Mouse (Mus musculus): ENCODE results near the gene Dll3. TPM values are rescaled to one million over a fixed set of nuclear protein-coding genes. Genes with fewer than 3 reads are reported as not detected.

The Dll3 gene
- polyA plus RNA-seq, 1 experiment, result 0.02 TPM

- Histone ChIP-seq H3K79me2 (ENCODE audit: control insufficient read depth, insufficient read depth) (no peaks in the 10 kb centered on the region), H3K36me3 (ENCODE audit: control insufficient read depth, insufficient read depth) (no peaks in the 10 kb centered on the region), H3K4me2 (ENCODE audit: low read depth) (no peak overlapping the region), H3K4me3 (no peak overlapping the region), H3ac (ENCODE audit: control insufficient read depth, insufficient read length) (no peak overlapping the region), H3K27me3 (ENCODE audit: control insufficient read depth, insufficient read depth, insufficient read length) (peaks cover 4% of the 10 kb centered on the region)
- TF ChIP-seq TCF3 (IDR thresholded peaks at IDR 0.05; ENCODE audit: insufficient read length, low read depth), result no peak
- peak; percentile 97 for TF ChIP-seq REST (IDR thresholded peaks at IDR 0.05; ENCODE audit: insufficient read depth, insufficient read length)
- TF ChIP-seq MAX (IDR thresholded peaks at IDR 0.05; ENCODE audit: low read depth), result peak; percentile 68
Observed at GRCm38 (mm10) chr7:28263786-28264185, 38.3 kb downstream of the Dll3 start.

- no peak for TF ChIP-seq TCF3 (IDR thresholded peaks at IDR 0.05; ENCODE audit: insufficient read length, low read depth)
- TF ChIP-seq CEBPB (IDR thresholded peaks at IDR 0.05; ENCODE audit: insufficient read depth, poor library complexity, severe bottlenecking), result no peak
- TF ChIP-seq USF1 (IDR thresholded peaks at IDR 0.05; ENCODE audit: low read depth), result no peak
- TF ChIP-seq REST (IDR thresholded peaks at IDR 0.05; ENCODE audit: insufficient read depth, insufficient read length), result no peak
- TF ChIP-seq POLR2AphosphoS2 (IDR thresholded peaks at IDR 0.05; ENCODE audit: insufficient read length, low read depth), result no peak
- TF ChIP-seq SRF (IDR thresholded peaks at IDR 0.05; ENCODE audit: control insufficient read depth, insufficient read length, low read depth), result no peak
- no peak for TF ChIP-seq TCF12 (IDR thresholded peaks at IDR 0.05; ENCODE audit: insufficient read depth, poor library complexity, severe bottlenecking)
- TF ChIP-seq POLR2A (IDR thresholded peaks at IDR 0.05; ENCODE audit: insufficient read length, low read depth), result no peak
- no peak for TF ChIP-seq E2F4 (IDR thresholded peaks at IDR 0.05; ENCODE audit: insufficient read depth)
- no peak for TF ChIP-seq MYOG (IDR thresholded peaks at IDR 0.05; ENCODE audit: control insufficient read depth in 1 of 3, insufficient read depth in 1 of 3, insufficient read length in 2 of 3, low read depth in 2 of 3)
Observed at GRCm38 (mm10) chr7:28262861-28263260, 39.2 kb downstream of the Dll3 start.

GRCm38 (mm10) chr7:28255476-28255875 is 46.6 kb downstream of the Dll3 start:
- TF ChIP-seq POLR2A (IDR thresholded peaks at IDR 0.05; ENCODE audit: insufficient read length, low read depth), result no peak
- no peak for TF ChIP-seq TCF12 (IDR thresholded peaks at IDR 0.05; ENCODE audit: insufficient read depth, poor library complexity, severe bottlenecking)
- TF ChIP-seq TCF3 (IDR thresholded peaks at IDR 0.05; ENCODE audit: insufficient read length, low read depth), result no peak
- TF ChIP-seq REST (IDR thresholded peaks at IDR 0.05; ENCODE audit: insufficient read depth, insufficient read length), result no peak
- no peak for TF ChIP-seq MYOD1 (IDR thresholded peaks at IDR 0.05; ENCODE audit: control insufficient read depth in 1 of 3, insufficient read length in 2 of 3, low read depth in 2 of 3)
- TF ChIP-seq CEBPB (IDR thresholded peaks at IDR 0.05; ENCODE audit: insufficient read depth, poor library complexity, severe bottlenecking), result no peak
- no peak for TF ChIP-seq MAX (IDR thresholded peaks at IDR 0.05; ENCODE audit: low read depth)
- no peak for TF ChIP-seq USF1 (IDR thresholded peaks at IDR 0.05; ENCODE audit: low read depth)
- TF ChIP-seq SRF (IDR thresholded peaks at IDR 0.05; ENCODE audit: control insufficient read depth, insufficient read length, low read depth), result no peak
- Histone ChIP-seq H3K4me3 (no peak overlapping the region), H3ac (ENCODE audit: control insufficient read depth, insufficient read length) (no peak overlapping the region), H3K27me3 (ENCODE audit: control insufficient read depth, insufficient read depth, insufficient read length) (no peaks in the 10 kb centered on the region), H3K36me3 (ENCODE audit: control insufficient read depth, insufficient read depth) (no peaks in the 10 kb centered on the region), H3K79me2 (ENCODE audit: control insufficient read depth, insufficient read depth) (no peaks in the 10 kb centered on the region), H3K4me2 (ENCODE audit: low read depth) (no peak overlapping the region)

More at GRCm38 (mm10) chr7:28262861-28263260, 39.2 kb downstream of the Dll3 start:
- no peaks in the 10 kb centered on the region for H3K79me2 ChIP-seq (ENCODE audit: control insufficient read depth, insufficient read depth)
- H3K4me2 ChIP-seq (ENCODE audit: low read depth), result no peak overlapping the region
- no peak overlapping the region for H3ac ChIP-seq (ENCODE audit: control insufficient read depth, insufficient read length)
- no peak overlapping the region for H3K4me3 ChIP-seq
- no peaks in the 10 kb centered on the region for H3K36me3 ChIP-seq (ENCODE audit: control insufficient read depth, insufficient read depth)
- H3K27me3 ChIP-seq (ENCODE audit: control insufficient read depth, insufficient read depth, insufficient read length), result peaks cover 3% of the 10 kb centered on the region

DNA sequence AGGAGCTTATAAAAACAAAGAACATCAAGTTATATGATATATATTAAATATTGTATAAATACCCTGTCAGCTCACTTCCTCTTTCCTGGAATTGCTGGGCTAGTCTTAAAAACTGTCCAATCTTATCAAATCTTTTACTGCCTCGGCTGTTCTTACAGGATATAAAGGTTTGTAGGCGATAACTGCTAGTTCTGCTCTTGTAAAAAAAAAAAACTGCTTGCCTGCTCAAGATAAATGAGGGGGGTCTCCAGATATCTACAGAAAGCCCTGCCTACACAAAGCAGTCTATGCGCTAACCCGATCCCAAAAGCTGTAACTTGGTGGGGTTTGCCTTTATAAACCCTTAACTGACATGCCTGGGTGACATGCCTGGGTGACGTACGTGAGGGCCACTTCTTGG is 47.4 kb downstream of the Dll3 start:
- no peaks in the 10 kb centered on the region for H3K79me2 ChIP-seq (ENCODE audit: control insufficient read depth, insufficient read depth)
- TF ChIP-seq TCF12 (IDR thresholded peaks at IDR 0.05; ENCODE audit: insufficient read depth, poor library complexity, severe bottlenecking), result no peak
- TF ChIP-seq E2F4 (IDR thresholded peaks at IDR 0.05; ENCODE audit: insufficient read depth), result no peak
- no peak for TF ChIP-seq USF1 (IDR thresholded peaks at IDR 0.05; ENCODE audit: low read depth)
- TF ChIP-seq SRF (IDR thresholded peaks at IDR 0.05; ENCODE audit: control insufficient read depth, insufficient read length, low read depth), result no peak
- TF ChIP-seq POLR2A (IDR thresholded peaks at IDR 0.05; ENCODE audit: insufficient read length, low read depth), result no peak
- no peak for TF ChIP-seq MYOD1 (IDR thresholded peaks at IDR 0.05; ENCODE audit: control insufficient read depth in 1 of 3, insufficient read length in 2 of 3, low read depth in 2 of 3)
- no peak for TF ChIP-seq TCF3 (IDR thresholded peaks at IDR 0.05; ENCODE audit: insufficient read length, low read depth)
- TF ChIP-seq REST (IDR thresholded peaks at IDR 0.05; ENCODE audit: insufficient read depth, insufficient read length), result no peak
- no peak for TF ChIP-seq MYOG (IDR thresholded peaks at IDR 0.05; ENCODE audit: control insufficient read depth in 1 of 3, insufficient read depth in 1 of 3, insufficient read length in 2 of 3, low read depth in 2 of 3)
- no peak for TF ChIP-seq CEBPB (IDR thresholded peaks at IDR 0.05; ENCODE audit: insufficient read depth, poor library complexity, severe bottlenecking)
- TF ChIP-seq MAX (IDR thresholded peaks at IDR 0.05; ENCODE audit: low read depth), result no peak
- no peak for TF ChIP-seq POLR2AphosphoS2 (IDR thresholded peaks at IDR 0.05; ENCODE audit: insufficient read length, low read depth)
- H3K4me3 ChIP-seq, result no peak overlapping the region
- no peak overlapping the region for H3K4me2 ChIP-seq (ENCODE audit: low read depth)
- no peak overlapping the region for H3ac ChIP-seq (ENCODE audit: control insufficient read depth, insufficient read length)
- no peaks in the 10 kb centered on the region for H3K27me3 ChIP-seq (ENCODE audit: control insufficient read depth, insufficient read depth, insufficient read length)
- no peaks in the 10 kb centered on the region for H3K36me3 ChIP-seq (ENCODE audit: control insufficient read depth, insufficient read depth)

GRCm38 (mm10) chr7:28251976-28252375 is 50.1 kb downstream of the Dll3 start:
- Histone ChIP-seq H3K27me3 (ENCODE audit: control insufficient read depth, insufficient read depth, insufficient read length) (no peaks in the 10 kb centered on the region), H3K79me2 (ENCODE audit: control insufficient read depth, insufficient read depth) (no peaks in the 10 kb centered on the region), H3K4me2 (ENCODE audit: low read depth) (no peak overlapping the region)

More at GRCm38 (mm10) chr7:28251976-28252375, 50.1 kb downstream of the Dll3 start:
- H3ac ChIP-seq (ENCODE audit: control insufficient read depth, insufficient read length), result no peak overlapping the region
- TF ChIP-seq CEBPB (IDR thresholded peaks at IDR 0.05; ENCODE audit: insufficient read depth, poor library complexity, severe bottlenecking), result no peak
- TF ChIP-seq USF1 (IDR thresholded peaks at IDR 0.05; ENCODE audit: low read depth), result no peak
- no peak for TF ChIP-seq REST (IDR thresholded peaks at IDR 0.05; ENCODE audit: insufficient read depth, insufficient read length)
- no peak for TF ChIP-seq SRF (IDR thresholded peaks at IDR 0.05; ENCODE audit: control insufficient read depth, insufficient read length, low read depth)
- TF ChIP-seq TCF12 (IDR thresholded peaks at IDR 0.05; ENCODE audit: insufficient read depth, poor library complexity, severe bottlenecking), result no peak
- no peak for TF ChIP-seq MYOD1 (IDR thresholded peaks at IDR 0.05; ENCODE audit: control insufficient read depth in 1 of 3, insufficient read length in 2 of 3, low read depth in 2 of 3)
- no peak for TF ChIP-seq MYOG (IDR thresholded peaks at IDR 0.05; ENCODE audit: control insufficient read depth in 1 of 3, insufficient read depth in 1 of 3, insufficient read length in 2 of 3, low read depth in 2 of 3)
- no peak for TF ChIP-seq E2F4 (IDR thresholded peaks at IDR 0.05; ENCODE audit: insufficient read depth)
- TF ChIP-seq POLR2AphosphoS2 (IDR thresholded peaks at IDR 0.05; ENCODE audit: insufficient read length, low read depth), result no peak
- TF ChIP-seq POLR2A (IDR thresholded peaks at IDR 0.05; ENCODE audit: insufficient read length, low read depth), result no peak
- no peak for TF ChIP-seq MAX (IDR thresholded peaks at IDR 0.05; ENCODE audit: low read depth)
- TF ChIP-seq TCF3 (IDR thresholded peaks at IDR 0.05; ENCODE audit: insufficient read length, low read depth), result no peak
- no peaks in the 10 kb centered on the region for H3K36me3 ChIP-seq (ENCODE audit: control insufficient read depth, insufficient read depth)
- H3K4me3 ChIP-seq, result no peak overlapping the region

Measured in myocyte (in vitro differentiated cells).